ENCODE assay signal across 8 mouse cellular contexts in the genomic region with DNA sequence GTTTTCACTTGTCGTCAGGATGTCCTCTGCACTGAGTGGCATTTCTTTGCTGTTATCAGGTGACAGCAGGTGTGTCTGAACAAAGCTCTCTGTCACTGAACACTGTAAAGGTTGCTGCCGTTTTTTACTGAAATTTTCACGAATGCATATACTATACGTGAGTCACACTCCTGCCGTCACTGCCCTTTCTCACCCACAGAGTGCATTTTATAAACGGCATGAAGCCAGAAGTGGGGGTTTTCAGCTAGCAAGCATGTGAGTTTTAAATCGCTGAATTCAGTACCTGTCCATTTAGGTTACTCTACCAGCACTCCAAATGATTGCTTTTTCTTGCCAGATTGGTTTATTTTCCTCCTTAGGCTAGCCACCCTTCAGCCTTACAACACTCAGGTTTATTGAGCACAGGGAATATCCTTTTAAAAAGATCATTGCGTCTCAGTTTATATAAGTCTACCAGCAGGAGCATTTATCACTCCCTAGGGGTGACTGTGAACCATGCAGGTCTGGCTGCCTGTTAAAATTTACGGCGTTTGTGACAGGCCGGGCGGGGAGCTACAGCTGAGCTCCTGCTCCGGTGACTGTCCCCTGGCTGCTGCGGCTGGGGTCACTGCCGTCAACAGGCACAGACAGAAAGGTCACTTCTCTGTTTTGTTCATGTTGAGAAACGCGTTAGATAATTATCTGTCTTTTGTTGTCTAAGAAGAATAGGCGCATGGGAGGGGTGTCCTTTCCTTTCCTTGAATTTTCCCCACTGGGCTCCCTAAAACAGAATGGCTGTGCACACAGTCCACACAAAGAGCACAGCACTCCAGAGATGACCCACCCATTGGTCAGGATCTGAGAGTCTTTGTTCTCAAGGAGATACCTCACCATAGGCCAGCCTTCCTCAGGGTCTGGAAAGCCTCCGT.
DNase-seq lines count a peak whose midpoint lies in the region; ATAC-seq and TF ChIP-seq lines count a peak whose summit lies in the region.

No protein-coding gene starts in this region.

- no peak for DNase-seq in cerebellum, adult 11 months
- no peak for DNase-seq in liver, postnatal 0 days
- DNase-seq in thymus, postnatal 0 days (ENCODE audit: low spot score), result no peak

- no peaks in the 10 kb centered on the region for H3K9me3 ChIP-seq in embryonic facial prominence, embryonic 12.5 days
- no peaks in the 10 kb centered on the region for H3K9me3 ChIP-seq in hindbrain, embryonic 13.5 days
- H3K9me3 ChIP-seq in limb, embryonic 13.5 days, result no peaks in the 10 kb centered on the region
- no peaks in the 10 kb centered on the region for H3K9me3 ChIP-seq in neural tube, embryonic 12.5 days
- no peaks in the 10 kb centered on the region for H3K9me3 ChIP-seq in liver, postnatal 0 days (ENCODE audit: low read length)

- H3K4me2 ChIP-seq in embryonic facial prominence, embryonic 12.5 days (replicated peaks), result no peak overlapping the region
- H3K4me2 ChIP-seq in hindbrain, embryonic 13.5 days, result peak overlapping the region; percentile 33; the same call in 1 of the 2 replicates
- peak overlapping the region; percentile 39 for H3K4me2 ChIP-seq in limb, embryonic 13.5 days (replicated peaks)
- H3K4me2 ChIP-seq in neural tube, embryonic 12.5 days (replicated peaks), result peak overlapping the region; percentile 37
- H3K4me2 ChIP-seq in liver, postnatal 0 days (ENCODE audit: low read depth, low read length), result no peak overlapping the region

- peak; percentile 40 for ATAC-seq in cerebellum, adult (ENCODE audit: insufficient number of reproducible peaks, low FRiP score, low TSS enrichment)
- ATAC-seq in embryonic facial prominence, embryonic 12.5 days (ENCODE audit: insufficient number of reproducible peaks, insufficient read depth, low FRiP score, low TSS enrichment), result no peak
- ATAC-seq in hindbrain, embryonic 13.5 days (ENCODE audit: low FRiP score), result peak; percentile 69
- peak; percentile 84 for ATAC-seq in limb, embryonic 13.5 days (ENCODE audit: low FRiP score, low read depth)
- peak; percentile 94 for ATAC-seq in neural tube, embryonic 12.5 days (ENCODE audit: low FRiP score, low read depth)
- ATAC-seq in liver, postnatal 0 days, result no peak

- H3K9ac ChIP-seq in embryonic facial prominence, embryonic 12.5 days, result no peak overlapping the region
- peak overlapping the region; percentile 26; the same call in 1 of the 2 replicates for H3K9ac ChIP-seq in hindbrain, embryonic 13.5 days
- H3K9ac ChIP-seq in limb, embryonic 13.5 days, result no peak overlapping the region
- H3K9ac ChIP-seq in neural tube, embryonic 12.5 days, result no peak overlapping the region
- no peak overlapping the region for H3K9ac ChIP-seq in liver, postnatal 0 days (replicated peaks)

- TF ChIP-seq EP300 in liver, postnatal 0 days (IDR thresholded peaks at IDR 0.05; ENCODE audit: low read depth), result no peak

- 44% methylated on average over 19 of the region's 19 CpGs for WGBS in embryonic facial prominence, embryonic 12.5 days
- 22% methylated on average over 19 of the region's 19 CpGs for WGBS in hindbrain, embryonic 13.5 days
- 11% methylated on average over 19 of the region's 19 CpGs for WGBS in limb, embryonic 13.5 days
- WGBS in neural tube, embryonic 12.5 days, result 15% methylated on average over 19 of the region's 19 CpGs
- WGBS in liver, postnatal 0 days (ENCODE audit: insufficient replicate concordance), result 50% methylated on average over 19 of the region's 19 CpGs

- no peaks in the 10 kb centered on the region for H3K27me3 ChIP-seq in embryonic facial prominence, embryonic 12.5 days
- no peaks in the 10 kb centered on the region for H3K27me3 ChIP-seq in hindbrain, embryonic 13.5 days
- H3K27me3 ChIP-seq in limb, embryonic 13.5 days, result peaks cover 14% of the 10 kb centered on the region; the same call in 1 of the 2 replicates
- peaks cover 4% of the 10 kb centered on the region; the same call in 1 of the 2 replicates for H3K27me3 ChIP-seq in neural tube, embryonic 12.5 days (replicated peaks)
- no peaks in the 10 kb centered on the region for H3K27me3 ChIP-seq in liver, postnatal 0 days (ENCODE audit: insufficient read depth, low read length)

- H3K4me1 ChIP-seq in embryonic facial prominence, embryonic 12.5 days, result peaks cover 27% of the 10 kb centered on the region
- H3K4me1 ChIP-seq in hindbrain, embryonic 13.5 days (replicated peaks), result peaks cover 20% of the 10 kb centered on the region
- peaks cover 63% of the 10 kb centered on the region for H3K4me1 ChIP-seq in limb, embryonic 13.5 days
- H3K4me1 ChIP-seq in neural tube, embryonic 12.5 days, result peaks cover 21% of the 10 kb centered on the region
- H3K4me1 ChIP-seq in liver, postnatal 0 days (ENCODE audit: insufficient read depth), result no peaks in the 10 kb centered on the region

- TF ChIP-seq CTCF in liver, postnatal 0 days (IDR thresholded peaks at IDR 0.05; ENCODE audit: low read depth), result no peak

- H3K4me3 ChIP-seq in embryonic facial prominence, embryonic 12.5 days, result no peak overlapping the region
- no peak overlapping the region for H3K4me3 ChIP-seq in hindbrain, embryonic 13.5 days
- no peak overlapping the region for H3K4me3 ChIP-seq in limb, embryonic 13.5 days
- H3K4me3 ChIP-seq in neural tube, embryonic 12.5 days, result no peak overlapping the region
- no peak overlapping the region for H3K4me3 ChIP-seq in liver, postnatal 0 days (ENCODE audit: low read depth, low read length)

- H3K27ac ChIP-seq in embryonic facial prominence, embryonic 12.5 days, result 0 out of 2 replicates have a peak overlapping the region, but pooled peaks have one; percentile 7
- H3K27ac ChIP-seq in hindbrain, embryonic 13.5 days, result peak overlapping the region; percentile 3; the same call in 1 of the 2 replicates
- peak overlapping the region; percentile 58; the same call in 1 of the 2 replicates for H3K27ac ChIP-seq in limb, embryonic 13.5 days
- H3K27ac ChIP-seq in neural tube, embryonic 12.5 days, result no peak overlapping the region
- H3K27ac ChIP-seq in liver, postnatal 0 days (ENCODE audit: low read depth), result no peak overlapping the region

- no peaks in the 10 kb centered on the region for H3K36me3 ChIP-seq in embryonic facial prominence, embryonic 12.5 days
- H3K36me3 ChIP-seq in hindbrain, embryonic 13.5 days, result no peaks in the 10 kb centered on the region
- no peaks in the 10 kb centered on the region for H3K36me3 ChIP-seq in limb, embryonic 13.5 days
- no peaks in the 10 kb centered on the region for H3K36me3 ChIP-seq in neural tube, embryonic 12.5 days
- no peaks in the 10 kb centered on the region for H3K36me3 ChIP-seq in liver, postnatal 0 days (replicated peaks; ENCODE audit: insufficient read depth, low read length)

Comparison
In these comparisons a context has a peak if more than half of its experiments do, and no peak if none do; other contexts are left out.
1. ATAC-seq: peak in cerebellum, adult (single experiment), hindbrain, embryonic 13.5 days (single experiment), limb, embryonic 13.5 days (single experiment) and neural tube, embryonic 12.5 days (single experiment); none in embryonic facial prominence, embryonic 12.5 days (single experiment) and liver, postnatal 0 days (single experiment).
2. H3K27ac ChIP-seq: peak in embryonic facial prominence, embryonic 12.5 days (single experiment), hindbrain, embryonic 13.5 days (single experiment) and limb, embryonic 13.5 days (single experiment); none in neural tube, embryonic 12.5 days (single experiment) and liver, postnatal 0 days (single experiment).
3. H3K4me2 ChIP-seq: peak in hindbrain, embryonic 13.5 days (single experiment), limb, embryonic 13.5 days (single experiment) and neural tube, embryonic 12.5 days (single experiment); none in embryonic facial prominence, embryonic 12.5 days (single experiment) and liver, postnatal 0 days (single experiment).